ENCODE assay signal across 12 mouse cellular contexts in the genomic region with DNA sequence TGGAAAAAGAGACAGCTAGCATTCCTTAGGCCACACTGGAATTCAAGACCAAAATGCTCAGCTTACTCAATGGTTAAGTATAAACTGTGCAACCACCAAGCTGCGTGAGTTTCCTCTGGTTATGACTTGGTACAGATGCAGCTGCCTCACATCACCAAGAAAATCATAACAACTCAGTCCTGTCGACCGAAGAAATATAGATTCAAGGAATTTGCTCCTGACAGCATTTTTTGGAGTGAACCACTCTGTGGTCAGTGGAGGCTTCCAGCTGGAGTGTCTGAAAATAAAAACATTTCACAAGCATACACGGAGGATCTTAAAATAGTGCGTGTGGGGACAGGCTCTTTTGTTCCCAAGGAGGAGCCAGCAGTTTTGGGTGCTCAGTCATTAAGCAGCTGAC.
DNase-seq lines count a peak whose midpoint lies in the region; ATAC-seq lines count a peak whose summit lies in the region.
"Had no signal": no experiment of that assay in that cellular context is flagged by ENCODE, and none has a peak within 500 bp of the region (broad histone marks: within the 10 kb centered on the region; RNA-seq: fewer than 3 reads in every experiment).

No protein-coding gene starts in this region.

- no peak overlapping the region for H3K4me2 ChIP-seq in heart, embryonic 13.5 days
- H3K4me2 ChIP-seq in heart, embryonic 12.5 days, result no peak overlapping the region
- no peak overlapping the region for H3K4me2 ChIP-seq in intestine, embryonic 16.5 days (ENCODE audit: low read depth, low read length)
- no peak overlapping the region for H3K4me2 ChIP-seq in forebrain, embryonic 12.5 days
- no peak overlapping the region for H3K4me2 ChIP-seq in midbrain, embryonic 14.5 days (ENCODE audit: low read length)

- H3K27ac ChIP-seq in heart, embryonic 13.5 days (replicated peaks), result 0 out of 2 replicates have a peak overlapping the region, but pooled peaks have one; percentile 36
- no peak overlapping the region for H3K27ac ChIP-seq in heart, embryonic 12.5 days (ENCODE audit: poor library complexity, severe bottlenecking)
- 0 out of 2 replicates have a peak overlapping the region, but pooled peaks have one; percentile 51 for H3K27ac ChIP-seq in intestine, embryonic 16.5 days (ENCODE audit: low read length)
- no peak overlapping the region for H3K27ac ChIP-seq in forebrain, embryonic 12.5 days
- H3K27ac ChIP-seq in midbrain, embryonic 14.5 days (replicated peaks; ENCODE audit: low read depth, low read length), result no peak overlapping the region

- 0 out of 2 replicates have a peak, but pooled peaks cover 3% of the 10 kb centered on the region for H3K4me1 ChIP-seq in heart, embryonic 13.5 days
- no peaks in the 10 kb centered on the region for H3K4me1 ChIP-seq in heart, embryonic 12.5 days (replicated peaks)
- H3K4me1 ChIP-seq in intestine, embryonic 16.5 days (ENCODE audit: control insufficient read depth, insufficient read depth, low read length), result no peaks in the 10 kb centered on the region
- H3K4me1 ChIP-seq in forebrain, embryonic 12.5 days, result no peaks in the 10 kb centered on the region
- H3K4me1 ChIP-seq in midbrain, embryonic 14.5 days (ENCODE audit: control insufficient read depth, insufficient read depth, low read length), result no peaks in the 10 kb centered on the region

- H3K4me3 ChIP-seq in heart, embryonic 13.5 days, result no peak overlapping the region
- H3K4me3 ChIP-seq in heart, embryonic 12.5 days, result no peak overlapping the region
- H3K4me3 ChIP-seq in intestine, embryonic 16.5 days (ENCODE audit: low read length), result no peak overlapping the region
- no peak overlapping the region for H3K4me3 ChIP-seq in forebrain, embryonic 12.5 days (replicated peaks)
- H3K4me3 ChIP-seq in midbrain, embryonic 14.5 days (replicated peaks; ENCODE audit: low read depth, low read length), result no peak overlapping the region

- peak; percentile 26 for DNase-seq in cerebellum, adult 9-10 months
- DNase-seq in lung, postnatal 4 days, result peak; percentile 6 to 25
- DNase-seq in spleen, postnatal 10 days (ENCODE audit: low spot score in 2 of 2), result no peak
- no peak for DNase-seq in midbrain, embryonic 14.5 days
- DNase-seq: adrenal gland, postnatal 25 days; gastrocnemius, postnatal 14 days; retina, postnatal 1 day; thymus, adult 2 months had no signal

- H3K27me3 ChIP-seq in heart, embryonic 13.5 days (replicated peaks), result no peaks in the 10 kb centered on the region
- H3K27me3 ChIP-seq in heart, embryonic 12.5 days (replicated peaks), result no peaks in the 10 kb centered on the region
- no peaks in the 10 kb centered on the region for H3K27me3 ChIP-seq in intestine, embryonic 16.5 days (replicated peaks; ENCODE audit: control insufficient read depth, insufficient read depth, low read length)
- H3K27me3 ChIP-seq in forebrain, embryonic 12.5 days, result no peaks in the 10 kb centered on the region
- no peaks in the 10 kb centered on the region for H3K27me3 ChIP-seq in midbrain, embryonic 14.5 days (ENCODE audit: control insufficient read depth, insufficient read depth, low read length)

- no peaks in the 10 kb centered on the region for H3K9me3 ChIP-seq in heart, embryonic 13.5 days
- no peaks in the 10 kb centered on the region for H3K9me3 ChIP-seq in heart, embryonic 12.5 days (replicated peaks)
- H3K9me3 ChIP-seq in intestine, embryonic 16.5 days (ENCODE audit: control insufficient read depth, low read length), result no peaks in the 10 kb centered on the region
- no peaks in the 10 kb centered on the region for H3K9me3 ChIP-seq in forebrain, embryonic 12.5 days
- H3K9me3 ChIP-seq in midbrain, embryonic 14.5 days (ENCODE audit: control insufficient read depth, low read length), result 0 out of 2 replicates have a peak, but pooled peaks cover 5% of the 10 kb centered on the region

- no peaks in the 10 kb centered on the region for H3K36me3 ChIP-seq in heart, embryonic 13.5 days
- H3K36me3 ChIP-seq in heart, embryonic 12.5 days, result no peaks in the 10 kb centered on the region
- no peaks in the 10 kb centered on the region for H3K36me3 ChIP-seq in intestine, embryonic 16.5 days (ENCODE audit: control insufficient read depth, insufficient read depth, low read length)
- H3K36me3 ChIP-seq in forebrain, embryonic 12.5 days (replicated peaks), result no peaks in the 10 kb centered on the region
- H3K36me3 ChIP-seq in midbrain, embryonic 14.5 days (ENCODE audit: control insufficient read depth, insufficient read depth, low read length), result no peaks in the 10 kb centered on the region

- ATAC-seq in heart, embryonic 13.5 days (ENCODE audit: extremely low read depth, insufficient number of reproducible peaks, low FRiP score, low TSS enrichment), result no peak
- ATAC-seq in heart, embryonic 12.5 days (ENCODE audit: insufficient number of reproducible peaks, low FRiP score), result no peak
- ATAC-seq in intestine, embryonic 16.5 days, result peak; percentile 66
- no peak for ATAC-seq in forebrain, embryonic 12.5 days (ENCODE audit: low FRiP score)
- no peak for ATAC-seq in midbrain, embryonic 14.5 days (ENCODE audit: low FRiP score, low TSS enrichment)

- H3K9ac ChIP-seq in heart, embryonic 13.5 days, result no peak overlapping the region
- no peak overlapping the region for H3K9ac ChIP-seq in heart, embryonic 12.5 days
- no peak overlapping the region for H3K9ac ChIP-seq in intestine, embryonic 16.5 days (ENCODE audit: low read depth, low read length)
- H3K9ac ChIP-seq in forebrain, embryonic 12.5 days, result no peak overlapping the region
- H3K9ac ChIP-seq in midbrain, embryonic 14.5 days (replicated peaks; ENCODE audit: low read length), result no peak overlapping the region

- WGBS in heart, embryonic 13.5 days, result 51% methylated on average over 5 of the region's 5 CpGs
- 65% methylated on average over 5 of the region's 5 CpGs for WGBS in heart, embryonic 12.5 days
- WGBS in intestine, embryonic 16.5 days, result 56% methylated on average over 5 of the region's 5 CpGs
- 86% methylated on average over 5 of the region's 5 CpGs for WGBS in forebrain, embryonic 12.5 days
- 89% methylated on average over 5 of the region's 5 CpGs for WGBS in midbrain, embryonic 14.5 days

Comparison
In these comparisons a context has a peak if more than half of its experiments do, and no peak if none do; other contexts are left out.
1. H3K27ac ChIP-seq: peak in heart, embryonic 13.5 days (single experiment) and intestine, embryonic 16.5 days (single experiment); none in heart, embryonic 12.5 days (single experiment), forebrain, embryonic 12.5 days (single experiment) and midbrain, embryonic 14.5 days (single experiment).
2. DNase-seq: peak in cerebellum, adult 9-10 months (single experiment) and lung, postnatal 4 days (2 of 2); none in spleen, postnatal 10 days (0 of 2) and midbrain, embryonic 14.5 days (single experiment).